Mouse (Mus musculus): Measurements from ENCODE around the gene Havcr2.
"Not testable (repeated sequence)": the region's sequence is repeated elsewhere in the genome, so short reads cannot be mapped to it uniquely, and the experiment has no call there.

The Havcr2 gene

DNA sequence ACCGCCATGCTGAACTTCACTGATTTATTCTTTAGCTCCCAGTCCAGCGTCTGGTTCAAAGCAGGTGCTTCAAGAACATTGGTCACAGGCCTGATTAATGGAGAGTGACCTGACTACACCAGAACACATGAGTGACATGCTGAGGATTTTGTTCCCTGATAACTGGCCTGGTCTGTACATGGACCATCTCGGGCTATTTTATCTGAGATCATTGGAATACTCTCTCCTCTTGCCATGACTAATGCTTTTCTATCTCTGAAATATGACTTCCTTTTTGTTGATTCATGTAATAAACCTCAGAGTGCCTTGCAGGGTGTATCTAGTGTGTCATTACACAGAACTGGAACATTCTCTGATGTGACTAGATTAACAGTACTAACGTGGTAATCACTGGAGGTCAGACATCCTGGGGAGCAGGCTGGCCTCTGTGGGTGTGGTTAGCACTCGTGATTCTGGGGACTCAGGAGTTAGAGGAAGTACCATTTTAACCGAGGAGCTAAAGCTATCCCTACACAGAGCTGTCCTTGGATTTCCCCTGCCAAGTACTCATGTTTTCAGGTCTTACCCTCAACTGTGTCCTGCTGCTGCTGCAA, at the start of gene Havcr2:
Gene Havcr2 (plus strand): TSS at position 483 of the 593 bp plus-strand sequence.
- in situ Hi-C loops (cut with MboI, MseI), result loop anchor here (10.0 kb wide), 1 partner anchor 280 kb away; the partner anchor contains the start of gene Havcr1

DNA sequence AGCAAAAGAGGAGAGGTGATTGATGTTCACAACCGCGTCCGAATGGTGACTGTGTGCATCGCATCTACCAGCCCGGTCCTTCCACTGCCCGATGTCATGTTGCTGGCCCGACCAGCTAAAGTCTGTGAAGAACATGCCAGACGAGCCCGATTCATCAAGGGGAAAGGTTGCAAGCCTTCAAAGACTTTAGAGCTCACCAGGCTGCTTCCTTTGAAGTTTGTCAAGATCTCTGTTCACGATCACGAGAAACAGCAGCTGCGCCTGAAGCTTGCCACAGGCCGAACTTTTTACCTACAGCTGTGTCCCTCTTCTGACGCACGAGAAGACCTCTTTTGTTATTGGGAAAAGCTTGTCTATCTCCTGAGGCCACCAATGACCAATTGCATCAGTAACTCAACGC, 49.7 kb upstream of the Havcr2 start:
- in situ Hi-C loops (cut with MboI, MseI), result no loop called here

GRCm38 (mm10) chr11:46406721-46407120, 48.0 kb upstream of the Havcr2 start:
- in situ Hi-C loops (cut with MboI, MseI), result no loop called here

DNA sequence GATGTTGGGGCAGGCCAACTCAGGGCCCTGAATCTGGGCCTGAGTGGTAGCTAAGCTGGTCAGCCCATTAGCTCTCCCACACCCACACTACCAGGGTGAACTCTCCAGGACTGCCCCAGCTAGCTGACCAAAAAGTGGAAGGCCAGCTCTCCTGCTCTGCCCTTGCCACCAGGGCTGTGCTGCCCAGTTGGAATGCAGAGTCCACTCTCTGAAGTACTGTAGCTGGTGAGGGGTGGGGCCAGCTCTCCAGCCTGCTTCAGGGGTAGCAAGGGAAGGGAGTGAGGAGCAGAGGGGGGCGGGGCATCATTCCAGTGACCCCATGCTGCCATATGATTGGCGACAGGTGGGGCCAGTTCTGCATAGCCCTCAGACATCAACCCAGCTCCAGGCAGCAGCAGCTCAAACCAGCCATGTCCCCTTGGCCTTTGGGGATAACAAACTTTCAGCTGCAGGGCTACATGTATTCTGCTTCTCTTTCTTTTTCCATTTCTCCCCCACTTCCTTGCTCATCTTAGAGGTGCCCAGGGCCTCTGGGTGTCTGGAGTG, 44.6 kb upstream of the Havcr2 start:
- in situ Hi-C loops (cut with MboI, MseI), result no loop called here

GRCm38 (mm10) chr11:46418438-46418837, 36.3 kb upstream of the Havcr2 start:
- in situ Hi-C loops (cut with MboI, MseI), result no loop called here

GRCm38 (mm10) chr11:46418860-46419259, 35.9 kb upstream of the Havcr2 start:
- in situ Hi-C loops (cut with MboI, MseI), result no loop called here

DNA sequence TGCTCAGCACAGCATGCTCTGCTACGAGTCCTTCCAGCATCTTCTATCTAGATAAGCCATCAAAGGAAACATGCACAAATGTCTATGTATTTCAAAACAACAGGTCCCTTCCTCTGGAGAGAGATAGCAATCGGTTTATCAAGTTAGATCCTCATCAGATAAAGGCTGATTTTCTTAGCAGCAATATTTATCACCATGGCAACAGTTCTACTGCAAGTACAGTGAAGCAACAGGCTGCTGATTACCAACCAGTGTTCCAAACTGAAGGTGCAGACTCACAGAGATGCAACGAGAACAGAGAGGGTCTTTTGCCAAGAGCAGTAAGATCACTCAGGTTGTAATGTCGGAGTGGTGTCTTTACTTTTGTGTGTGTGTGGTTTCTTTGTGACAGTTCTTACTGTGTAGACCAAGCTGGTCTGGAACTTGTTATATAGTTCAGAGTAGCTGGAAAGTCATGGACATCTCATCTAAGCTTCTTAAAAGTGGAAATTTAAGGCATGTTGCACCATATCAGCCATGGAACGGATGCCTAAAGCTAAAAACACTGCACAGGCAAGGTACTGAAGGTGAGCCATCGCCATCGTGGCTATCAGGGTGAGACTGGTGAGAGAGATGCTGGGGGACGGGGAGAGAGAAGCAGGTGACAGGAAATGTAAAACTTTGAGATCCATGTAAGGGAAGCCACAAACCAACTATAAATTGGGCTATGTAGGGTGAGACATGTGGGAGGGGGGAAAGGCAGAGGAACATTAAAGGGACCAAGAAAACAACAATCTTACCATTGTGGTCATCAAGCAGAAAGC, 33.4 kb upstream of the Havcr2 start:
- in situ Hi-C loops (cut with MboI, MseI), result loop anchor here (5.0 kb wide), 1 partner anchor 34 kb away; the partner anchor contains the start of gene Itk

DNA sequence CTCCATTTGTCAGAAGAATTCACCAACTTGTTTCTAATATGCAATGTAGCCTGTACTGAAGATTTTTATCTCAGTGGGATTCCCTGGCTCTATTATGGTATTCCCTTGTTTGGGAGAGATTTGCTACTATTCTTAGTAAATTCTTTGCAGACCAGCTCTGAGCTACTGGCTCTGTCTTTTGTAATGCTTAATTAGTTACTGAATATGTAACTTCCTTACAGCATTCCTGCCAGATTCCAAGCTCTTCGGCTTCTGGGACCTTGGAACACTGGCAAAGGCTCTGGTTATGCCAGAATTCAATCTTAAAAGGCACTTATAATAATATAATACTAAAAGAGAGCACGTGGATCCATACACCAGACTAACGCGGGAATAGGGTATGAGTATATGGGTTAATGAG, 26.6 kb upstream of the Havcr2 start:
- in situ Hi-C loops (cut with MboI, MseI), result not testable (repeated sequence)

GRCm38 (mm10) chr11:46430123-46430522, 24.6 kb upstream of the Havcr2 start:
- in situ Hi-C loops (cut with MboI, MseI), result loop anchor here (5.0 kb wide), 1 partner anchor 68 kb away; no protein-coding TSS in a partner anchor

DNA sequence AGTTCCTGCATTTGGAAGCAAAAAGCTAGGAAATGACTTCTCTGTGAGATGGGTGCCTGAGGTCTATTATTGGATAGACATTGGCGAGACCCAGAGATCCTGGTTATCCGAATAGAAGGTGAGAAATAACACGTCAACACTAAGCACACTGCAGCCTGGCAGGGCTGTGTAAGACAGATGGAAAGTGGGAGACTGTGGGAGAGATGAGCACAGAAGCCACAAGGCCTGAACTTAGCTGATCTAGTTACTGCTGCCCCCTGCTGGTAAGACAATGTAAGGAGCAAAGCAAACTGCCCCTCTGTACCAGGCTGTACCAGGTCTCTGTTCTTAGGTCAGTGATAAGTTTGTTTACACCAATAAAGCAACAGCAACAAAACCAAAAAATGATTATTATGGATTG, 23.6 kb upstream of the Havcr2 start:
- in situ Hi-C loops (cut with MboI, MseI), result loop anchor here (5.0 kb wide), 1 partner anchor 69 kb away; no protein-coding TSS in a partner anchor

DNA sequence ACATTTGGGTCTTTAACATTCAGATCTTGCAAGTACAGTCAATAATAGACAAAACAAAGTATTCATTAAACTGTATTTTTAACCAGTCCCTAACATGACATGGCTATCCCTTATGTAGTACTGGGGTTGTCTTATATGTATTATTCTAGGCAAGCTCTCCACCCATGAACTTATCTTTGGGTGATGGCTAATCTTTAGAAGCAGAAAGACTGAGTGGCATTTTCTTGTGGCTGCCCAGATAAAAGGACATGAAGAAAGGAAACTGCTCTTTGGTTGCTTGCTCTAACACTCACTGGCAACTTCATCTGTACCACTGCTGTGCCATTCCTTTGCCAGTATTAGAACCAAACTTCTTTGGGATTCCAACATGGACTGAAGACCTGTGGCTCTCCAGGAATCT, 19.4 kb upstream of the Havcr2 start:
- in situ Hi-C loops (cut with MboI, MseI), result no loop called here

GRCm38 (mm10) chr11:46436760-46437458, 17.8 kb upstream of the Havcr2 start, which contains the start of gene Med7:
TSS of gene Med7 (plus strand) at chr11:46436925.
- in situ Hi-C loops (cut with MboI, MseI), result no loop called here

DNA sequence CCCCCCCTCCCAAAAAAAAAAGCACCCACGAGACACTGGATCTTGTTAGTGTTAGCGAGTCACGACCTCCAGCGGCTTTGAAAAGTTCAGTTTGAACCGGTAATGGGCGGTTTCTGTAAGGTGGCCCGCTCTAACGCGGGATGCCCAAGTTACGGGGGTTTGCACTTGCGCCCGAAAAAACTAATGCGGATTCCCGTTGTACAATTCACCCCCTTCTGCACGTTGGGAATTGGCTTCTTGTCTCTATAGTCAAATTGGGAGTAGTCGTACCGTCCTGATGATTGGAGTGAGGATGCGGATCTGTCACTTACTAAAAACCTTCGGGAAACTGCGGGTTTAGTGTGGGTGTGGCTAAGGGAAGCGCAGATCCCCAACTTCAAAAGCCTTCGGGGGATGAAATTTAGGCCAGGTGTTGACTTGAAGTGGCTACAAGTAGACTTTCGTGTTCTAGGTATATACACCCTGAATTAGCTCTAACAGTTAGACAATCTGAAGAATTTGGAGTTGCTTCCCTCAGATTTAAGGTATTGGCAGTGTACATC, 17.2 kb upstream of the Havcr2 start:
- in situ Hi-C loops (cut with MboI, MseI), result no loop called here

DNA sequence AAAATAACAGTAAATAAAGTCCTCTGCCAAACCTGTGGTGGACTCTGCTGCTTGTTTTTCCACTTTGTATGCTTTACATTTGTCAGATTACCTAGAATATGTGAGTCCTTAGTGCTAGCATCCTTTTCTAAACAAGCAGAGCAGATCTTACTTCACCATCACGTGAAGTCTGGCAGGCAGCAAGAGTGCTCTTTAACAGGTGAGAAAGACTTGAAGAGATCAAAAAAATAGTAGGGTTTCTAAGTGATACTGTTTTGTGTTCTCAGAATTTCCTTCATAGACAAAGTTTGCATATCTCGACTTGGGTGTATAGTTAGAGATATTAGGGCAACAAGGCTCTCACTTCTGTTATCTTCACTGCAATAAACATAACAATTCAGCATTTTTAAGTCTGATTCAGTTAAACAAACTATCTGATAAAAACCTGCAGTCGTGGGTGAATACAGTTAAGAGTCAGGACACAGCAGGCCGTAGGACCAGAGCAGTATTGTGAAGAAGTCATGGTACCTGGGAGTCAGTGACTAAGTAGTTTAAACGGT, 15.7 kb upstream of the Havcr2 start:
- in situ Hi-C loops (cut with MboI, MseI), result no loop called here

DNA sequence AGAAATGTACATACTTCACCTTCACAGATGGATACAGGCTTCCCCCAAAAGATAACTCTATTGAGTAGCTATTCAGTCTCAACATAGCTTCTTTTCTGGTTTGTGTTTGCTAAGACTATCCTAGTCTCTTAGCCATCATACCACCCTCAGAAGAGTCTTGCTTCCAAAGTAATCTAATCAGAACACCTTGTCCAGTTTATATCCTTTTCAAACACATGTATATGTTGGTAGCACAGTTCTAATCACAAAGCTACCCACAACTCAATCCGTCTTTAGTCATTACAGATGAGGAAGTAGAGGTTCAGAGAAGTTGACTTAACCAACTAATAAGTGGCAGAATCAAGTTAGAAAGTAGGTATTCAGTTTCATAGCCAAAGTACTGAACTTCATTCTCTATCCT, 13.0 kb upstream of the Havcr2 start:
- in situ Hi-C loops (cut with MboI, MseI), result no loop called here

DNA sequence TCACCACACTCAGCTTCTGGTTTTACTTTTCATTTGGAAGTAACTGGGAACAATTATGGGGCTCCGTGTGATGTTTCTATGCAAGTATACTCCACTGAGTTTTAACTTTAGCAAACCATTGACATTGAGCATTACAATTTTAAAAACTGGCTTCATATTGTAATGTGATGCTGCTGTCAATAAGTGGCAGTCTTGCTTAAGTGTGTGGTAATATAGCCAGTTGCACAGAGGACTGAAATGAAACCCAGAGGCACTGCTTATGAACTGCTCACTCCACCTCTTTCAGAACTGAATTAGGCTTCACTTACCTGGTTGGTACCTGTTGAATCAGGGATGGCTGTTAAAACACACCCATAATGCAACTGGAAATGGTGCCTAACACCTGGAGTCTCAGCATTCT, 11.6 kb upstream of the Havcr2 start:
- in situ Hi-C loops (cut with MboI, MseI), result no loop called here

GRCm38 (mm10) chr11:46443979-46444378, 10.8 kb upstream of the Havcr2 start:
- in situ Hi-C loops (cut with MboI, MseI), result no loop called here

- in situ Hi-C loops (cut with MboI, MseI), result no loop called here
These were observed 8.6 kb upstream of the Havcr2 start for GRCm38 (mm10) chr11:46446150-46446549.

DNA sequence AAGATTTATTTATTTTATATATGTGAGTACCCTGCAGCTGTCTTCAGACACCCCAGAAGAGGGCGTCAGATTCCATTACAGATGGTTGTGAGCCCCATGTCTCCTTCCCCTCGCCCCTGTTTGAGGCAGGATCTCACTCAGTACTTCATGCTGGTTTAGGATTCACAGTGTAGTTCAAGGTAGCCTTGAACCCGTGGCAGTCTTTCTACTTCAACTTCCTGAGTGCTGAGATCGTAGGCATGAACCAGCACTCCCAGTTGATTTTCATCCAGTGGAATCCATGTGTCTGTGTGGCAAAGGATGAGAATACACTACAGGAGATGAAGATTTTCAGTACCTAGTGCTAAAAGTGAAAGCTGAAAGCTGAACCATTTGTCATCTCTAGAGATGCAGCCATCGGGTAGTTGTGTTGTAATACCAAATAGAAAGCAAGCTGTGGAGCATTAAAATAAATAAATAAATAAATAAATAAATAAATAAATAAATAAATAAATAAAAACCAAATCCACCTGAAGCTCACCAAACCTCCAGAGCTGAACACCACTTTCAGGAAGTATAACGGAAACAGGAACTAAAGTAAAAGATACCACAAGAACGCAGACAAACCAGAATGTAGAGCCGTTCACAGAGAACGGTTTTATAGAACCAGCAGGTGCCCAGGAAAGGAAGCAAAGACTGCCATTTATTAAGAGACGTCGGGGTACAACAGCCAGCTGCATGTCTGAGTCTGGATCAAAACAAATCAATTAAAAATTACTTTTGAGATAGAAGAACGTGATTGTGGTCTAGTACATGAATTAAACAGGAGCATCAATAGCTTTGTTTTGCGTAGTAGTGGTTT, 6.9 kb upstream of the Havcr2 start:
- in situ Hi-C loops (cut with MboI, MseI), result no loop called here

- in situ Hi-C loops (cut with MboI, MseI), result loop anchor here (10.0 kb wide), 1 partner anchor 285 kb away; the partner anchor contains the start of gene Havcr1
These were observed 5.2 kb upstream of the Havcr2 start for GRCm38 (mm10) chr11:46449461-46450080.
